Mouse (Mus musculus) CH12.LX (cell line): Measurements from ENCODE around the gene Trp63. TPM values are rescaled to one million over a fixed set of nuclear protein-coding genes. Genes with fewer than 3 reads are reported as not detected.

ENCODE experiments used
- DNase-seq: peaks from one replicate; pipeline ENCODE4 v3.0.0-alpha.2; 2013; ENCODE audit errors: extremely low read depth
- H3K27ac ChIP-seq: 2 replicates; pipeline ENCODE4 v1.5.1; 2012; ENCODE audit warnings: low read depth, mild to moderate bottlenecking, control low read depth, moderate library complexity; ENCODE audit not compliant: insufficient read depth
- H3K27me3 ChIP-seq: replicated peaks from 2 replicates; pipeline ENCODE3; 2012; ENCODE audit warnings: inconsistent platforms
- H3K36me3 ChIP-seq, 2 experiments: replicated peaks in 1 of 2; 2 replicates each; pipeline versions ENCODE3 to v1.6.1; 2012; ENCODE audit warnings: inconsistent platforms in 1 of 2, low read length in 1 of 2, mild to moderate bottlenecking in 1 of 2, mixed read lengths in 1 of 2, moderate library complexity in 1 of 2; ENCODE audit not compliant: control insufficient read depth in 1 of 2, insufficient read depth in 1 of 2
- H3K4me1 ChIP-seq, 2 experiments: 2 replicates each; pipeline ENCODE4 v1.6.1; 2012; ENCODE audit warnings: inconsistent platforms in 1 of 2, moderate library complexity in 1 of 2; ENCODE audit not compliant: insufficient read depth in 2 of 2, control insufficient read depth in 1 of 2
- H3K4me2 ChIP-seq: 2 replicates; pipeline ENCODE4 v1.6.1; 2012; ENCODE audit warnings: low read depth, mild to moderate bottlenecking, control low read depth; ENCODE audit not compliant: poor library complexity, insufficient read depth, severe bottlenecking
- H3K4me3 ChIP-seq, 3 experiments: fragments of 150-350 bp in 1 of 3; sonication (generic) in 1 of 3; replicated peaks in 1 of 3; 2 replicates each; pipeline versions ENCODE3 to v1.5.1; 2011 to 2012; ENCODE audit warnings: low read depth in 2 of 3, low read length in 2 of 3, mild to moderate bottlenecking in 2 of 3, moderate library complexity in 2 of 3, control low read depth in 1 of 3, improper control_type of control experiment in 1 of 3, inconsistent platforms in 1 of 3, mixed read lengths in 1 of 3; ENCODE audit not compliant: poor library complexity in 1 of 3
- H3K79me2 ChIP-seq: replicated peaks from 2 replicates; pipeline ENCODE4 v1.6.1; 2012; ENCODE audit warnings: mild to moderate bottlenecking, moderate library complexity; ENCODE audit not compliant: control insufficient read depth, poor library complexity, insufficient read depth, severe bottlenecking; ENCODE audit errors: extremely low read depth
- H3K9ac ChIP-seq: 2 replicates; pipeline ENCODE4 v1.6.1; 2012; ENCODE audit warnings: low read depth, mild to moderate bottlenecking, control low read depth, moderate library complexity; ENCODE audit not compliant: insufficient read depth
- H3K9me3 ChIP-seq: replicated peaks from 2 replicates; pipeline ENCODE3; 2012; ENCODE audit warnings: low read length, inconsistent platforms, mixed read lengths
- BHLHE40 ChIP-seq: IDR thresholded peaks from 2 replicates; pipeline ENCODE4 v1.6.1; 2011; ENCODE audit warnings: mild to moderate bottlenecking, low read depth, low read length, improper control_type of control experiment
- CHD1 ChIP-seq: IDR thresholded peaks from 2 replicates; pipeline ENCODE4 v1.6.1; 2012; ENCODE audit warnings: low read depth, low read length, improper control_type of control experiment, inconsistent platforms
- CHD2 ChIP-seq: IDR thresholded peaks from 2 replicates; pipeline ENCODE4 v1.6.1; 2011; ENCODE audit warnings: low read length, improper control_type of control experiment
- ELF1 ChIP-seq: IDR thresholded peaks from 2 replicates; pipeline ENCODE4 v1.6.1; 2014; ENCODE audit warnings: low read depth, mild to moderate bottlenecking, inconsistent platforms, low read length, improper control_type of control experiment
- EP300 ChIP-seq: IDR thresholded peaks from 2 replicates; pipeline ENCODE4 v1.6.1; 2011; ENCODE audit warnings: low read length, improper control_type of control experiment
- GABPA ChIP-seq: IDR thresholded peaks from 2 replicates; pipeline ENCODE4 v1.6.1; 2012; ENCODE audit warnings: low read depth, low read length, improper control_type of control experiment, inconsistent platforms; ENCODE audit not compliant: insufficient replicate concordance
- JUN ChIP-seq: IDR thresholded peaks from 2 replicates; pipeline ENCODE4 v1.6.1; 2011; ENCODE audit warnings: low read depth, mild to moderate bottlenecking, low read length, improper control_type of control experiment, moderate library complexity; ENCODE audit not compliant: insufficient read depth
- KAT2A ChIP-seq: IDR thresholded peaks from 2 replicates; pipeline ENCODE4 v1.6.1; 2012; ENCODE audit warnings: low read length, improper control_type of control experiment, inconsistent platforms; ENCODE audit not compliant: insufficient replicate concordance
- MAX ChIP-seq: IDR thresholded peaks from 2 replicates; pipeline ENCODE4 v1.6.1; 2011; ENCODE audit warnings: low read length, improper control_type of control experiment
- MAZ ChIP-seq: IDR thresholded peaks from 2 replicates; pipeline ENCODE4 v1.6.1; 2012; ENCODE audit warnings: low read depth, mild to moderate bottlenecking, inconsistent platforms, low read length, improper control_type of control experiment, moderate library complexity
- MEF2A ChIP-seq: IDR thresholded peaks from 2 replicates; pipeline ENCODE4 v1.6.1; 2014; ENCODE audit warnings: low read depth, mild to moderate bottlenecking, inconsistent platforms, low read length, improper control_type of control experiment, borderline replicate concordance
- MXI1 ChIP-seq: IDR thresholded peaks from 2 replicates; pipeline ENCODE4 v1.6.1; 2011; ENCODE audit warnings: mild to moderate bottlenecking, low read depth, low read length, improper control_type of control experiment
- MYC ChIP-seq: IDR thresholded peaks from 2 replicates; pipeline ENCODE4 v1.6.1; 2011; ENCODE audit warnings: low read depth, mild to moderate bottlenecking, improper control_type of control experiment, low read length
- NELFE ChIP-seq: IDR thresholded peaks from 2 replicates; pipeline ENCODE4 v1.6.1; 2011; ENCODE audit warnings: low read depth, low read length, improper control_type of control experiment
- NRF1 ChIP-seq: IDR thresholded peaks from 2 replicates; pipeline ENCODE4 v1.6.1; 2014; ENCODE audit warnings: low read depth, mild to moderate bottlenecking, inconsistent platforms, low read length, improper control_type of control experiment, moderate library complexity
- POLR2A ChIP-seq: IDR thresholded peaks from 2 replicates; pipeline ENCODE4 v1.6.1; 2011; ENCODE audit warnings: low read depth, mild to moderate bottlenecking, improper control_type of control experiment, low read length
- POLR2AphosphoS2 ChIP-seq: IDR thresholded peaks from 2 replicates; pipeline ENCODE4 v1.6.1; 2011; ENCODE audit warnings: low read depth, low read length, improper control_type of control experiment
- RAD21 ChIP-seq: IDR thresholded peaks from 2 replicates; pipeline ENCODE4 v1.6.1; 2011; ENCODE audit warnings: low read depth, mild to moderate bottlenecking, low read length, improper control_type of control experiment, moderate library complexity
- SIN3A ChIP-seq: IDR thresholded peaks from 2 replicates; pipeline ENCODE4 v1.6.1; 2012; ENCODE audit warnings: low read length, improper control_type of control experiment, inconsistent platforms
- SMC3 ChIP-seq: IDR thresholded peaks from 2 replicates; pipeline ENCODE4 v1.6.1; 2011; ENCODE audit warnings: low read depth, low read length, improper control_type of control experiment
- USF1 ChIP-seq: IDR thresholded peaks from 2 replicates; pipeline ENCODE4 v1.6.1; 2014; ENCODE audit warnings: low read depth, mild to moderate bottlenecking, inconsistent platforms, low read length, improper control_type of control experiment
- USF2 ChIP-seq: conservative IDR thresholded peaks from 2 replicates; pipeline ENCODE4 v1.6.1; 2011; ENCODE audit warnings: low read depth, low read length, improper control_type of control experiment
- ZC3H11A ChIP-seq: IDR thresholded peaks from 2 replicates; pipeline ENCODE4 v1.6.1; 2012; ENCODE audit warnings: low read depth, mild to moderate bottlenecking, inconsistent platforms, low read length, improper control_type of control experiment
- ZKSCAN1 ChIP-seq: IDR thresholded peaks from 2 replicates; pipeline ENCODE4 v1.6.1; 2012; ENCODE audit warnings: low read depth, inconsistent platforms, low read length, improper control_type of control experiment, borderline replicate concordance
- ZMIZ1 ChIP-seq: IDR thresholded peaks from 2 replicates; pipeline ENCODE4 v1.6.1; 2012; ENCODE audit warnings: low read depth, mild to moderate bottlenecking, inconsistent platforms, low read length, improper control_type of control experiment
- ZNF384 ChIP-seq: IDR thresholded peaks from 2 replicates; pipeline ENCODE4 v1.6.1; 2012; ENCODE audit warnings: low read depth, low read length, improper control_type of control experiment, inconsistent platforms
- dilution Hi-C: fragments of 300-500 bp; cut with MboI; formaldehyde crosslinking; loops from 2 replicates; pipeline ENCODE4 v1.14.3; 2020; ENCODE audit warnings: low sequenced_read_pairs; ENCODE audit not compliant: extremely low pct_unique_long_range_greater_than_20kb, extremely low pct_ligation_motif_present
- in situ Hi-C: fragments of 300-500 bp; cut with MboI; formaldehyde crosslinking; loops from 3 replicates; pipeline ENCODE4 v1.14.3; 2019; ENCODE audit warnings: low sequenced_read_pairs, low pct_ligation_motif_present, low pct_unique_long_range_greater_than_20kb, mixed read lengths
- polyA plus RNA-seq: library from polyadenylated mRNA; unstranded; fragments of >175 nt; gene quantifications from 2 replicates; pipeline ENCODE4 v1.2.1, GENCODE M21; 2012; ENCODE audit warnings: low read depth; ENCODE audit not compliant: insufficient read length
- total RNA-seq, 2 experiments: library from RNA; depleted of rRNA; stranded (reverse); fragments of 300-350 nt in 1 of 2; fragments of >200 nt in 1 of 2; gene quantifications; 2 replicates each; pipeline ENCODE4 v1.2.3; 2012 to 2014

Trp63 gene
- total and polyA plus RNA-seq, 3 experiments, result 10.5 to 28.0 (median 20.6) TPM

DNA sequence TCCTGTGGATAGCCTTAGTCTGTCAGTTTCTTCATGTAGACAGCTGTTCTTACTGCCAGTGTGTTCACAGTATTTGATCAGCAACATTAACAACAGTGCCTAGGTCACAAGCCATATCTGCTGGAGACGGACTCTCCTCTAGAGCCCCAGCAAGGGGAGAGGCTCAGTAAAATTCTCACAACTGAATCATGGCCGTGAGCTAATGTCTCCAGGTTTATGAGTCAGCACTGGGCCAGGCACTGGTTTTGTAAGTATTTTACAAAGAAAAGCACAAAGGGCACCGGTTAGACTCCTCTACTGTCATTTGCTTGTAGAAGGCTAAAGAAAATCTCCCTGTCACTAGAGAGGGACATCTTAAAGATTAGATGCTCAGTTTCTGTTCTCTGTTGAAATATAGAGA lies 151.7 kb downstream of the Trp63 start:
- dilution Hi-C loops, result no loop called here

DNA sequence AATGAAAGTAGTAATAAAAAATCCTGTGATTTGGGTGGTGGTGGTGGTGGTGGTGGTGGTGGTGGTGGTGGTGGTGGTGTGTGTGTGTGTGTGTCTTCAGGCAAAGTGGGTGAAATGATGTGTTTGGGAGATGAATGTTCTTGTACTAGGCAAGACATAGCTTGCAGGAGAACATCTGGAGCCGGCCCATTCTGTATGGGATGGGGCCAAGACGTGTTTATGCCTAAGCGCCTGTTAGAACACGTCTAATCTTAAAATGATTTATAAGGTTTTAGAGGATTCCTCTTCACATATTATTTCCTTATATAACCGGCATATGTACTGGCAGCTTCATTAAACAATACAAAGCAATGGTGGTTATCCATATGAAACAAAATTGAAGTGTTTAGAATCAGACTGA lies 152.2 kb downstream of the Trp63 start:
- Histone ChIP-seq H3K27ac (no peak overlapping the region), H3K4me1 (peaks cover 0 to 50% of the 10 kb centered on the region in 2 experiments; a peak in 2 of 4 replicates), H3K9me3 (no peaks in the 10 kb centered on the region), H3K79me2 (no peaks in the 10 kb centered on the region; the same call in 1 of the 2 replicates), H3K36me3 (peaks cover 7 to 35% of the 10 kb centered on the region in 2 experiments), H3K9ac (no peak overlapping the region), H3K27me3 (no peaks in the 10 kb centered on the region), H3K4me3 (no peak overlapping the region), H3K4me2 (no peak overlapping the region)
- no peak for TF ChIP-seq NELFE
- no peak for TF ChIP-seq JUN
- TF ChIP-seq CHD2, result no peak
- no peak for TF ChIP-seq POLR2AphosphoS2
- no peak for TF ChIP-seq ZC3H11A
- no peak for TF ChIP-seq EP300
- TF ChIP-seq MYC, result no peak
- TF ChIP-seq POLR2A, result no peak
- TF ChIP-seq SMC3, result no peak
- TF ChIP-seq NRF1, result no peak
- no peak for TF ChIP-seq MXI1
- TF ChIP-seq MEF2A, result no peak
- no peak for TF ChIP-seq KAT2A
- TF ChIP-seq BHLHE40, result no peak
- no peak for TF ChIP-seq USF2
- TF ChIP-seq ZMIZ1, result no peak
- dilution Hi-C loops (no loop called here), in situ Hi-C loops (no loop called here)
- DNase-seq, result no peak

More for the DNA sequence above, 151.7 kb downstream of the Trp63 start:
- Histone ChIP-seq H3K4me3 (no peak overlapping the region), H3K36me3 (peaks cover 7 to 35% of the 10 kb centered on the region in 2 experiments), H3K27ac (no peak overlapping the region), H3K27me3 (no peaks in the 10 kb centered on the region), H3K4me1 (peaks cover 0 to 49% of the 10 kb centered on the region in 2 experiments; a peak in 2 of 4 replicates), H3K9ac (no peak overlapping the region), H3K4me2 (no peak overlapping the region), H3K79me2 (no peaks in the 10 kb centered on the region; the same call in 1 of the 2 replicates), H3K9me3 (no peaks in the 10 kb centered on the region)
- no peak for TF ChIP-seq KAT2A
- no peak for TF ChIP-seq USF1
- TF ChIP-seq POLR2AphosphoS2, result no peak
- no peak for TF ChIP-seq BHLHE40
- no peak for TF ChIP-seq CHD1
- no peak for TF ChIP-seq SMC3
- no peak for TF ChIP-seq MXI1
- TF ChIP-seq MAX, result no peak
- no peak for TF ChIP-seq NRF1
- no peak for TF ChIP-seq GABPA
- TF ChIP-seq RAD21, result no peak
- TF ChIP-seq ELF1, result no peak
- no peak for TF ChIP-seq CHD2
- no peak for TF ChIP-seq ZNF384
- no peak for TF ChIP-seq SIN3A
- no peak for TF ChIP-seq USF2
- no peak for TF ChIP-seq MAZ
- no peak for TF ChIP-seq MYC
- no peak for TF ChIP-seq ZKSCAN1
- no peak for TF ChIP-seq ZC3H11A
- in situ Hi-C loops, result no loop called here
- DNase-seq, result no peak
